Mouse (Mus musculus) fibroblast of lung, adult 2 months (primary cell): Measurements from ENCODE around the gene Nupl2.

Experiments used
- DNase-seq: peaks from one replicate; pipeline ENCODE4 v3.0.0-alpha.2; 2011; ENCODE audit warnings: low read depth

Nupl2 gene

DNA sequence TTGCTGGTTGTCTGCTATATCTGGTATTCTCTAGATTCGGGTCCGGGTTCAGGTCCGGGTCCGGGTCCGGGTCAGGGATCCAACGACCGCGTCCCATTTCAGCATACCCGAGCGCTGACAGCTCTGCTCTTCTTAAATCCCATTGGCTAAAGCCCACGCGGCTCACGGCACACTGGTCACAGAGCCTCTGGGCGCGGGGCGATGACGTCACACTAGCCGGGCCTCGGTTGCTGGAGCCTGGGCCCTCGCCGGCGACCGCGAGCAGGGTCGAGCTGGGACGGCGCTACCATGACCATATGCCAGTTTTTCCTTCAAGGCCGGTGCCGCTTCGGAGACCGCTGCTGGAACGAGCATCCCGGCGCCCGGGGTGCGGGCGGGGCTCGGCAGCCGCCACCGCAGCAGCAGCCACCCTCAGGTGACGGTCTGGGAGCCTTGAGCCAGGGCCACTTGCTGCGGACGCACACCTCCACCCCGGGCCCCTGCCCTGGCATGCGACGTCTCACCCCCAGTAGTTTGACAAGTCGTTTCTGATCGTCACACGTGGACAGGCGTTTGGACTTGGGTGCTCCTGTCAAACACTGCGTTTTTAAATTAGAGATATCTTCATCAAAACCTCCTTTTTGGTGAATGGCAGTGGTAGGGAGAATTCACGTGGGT lies at the start of gene Nupl2:
Gene Nupl2, plus strand, starts transcription at position 175 of the 657 bp plus-strand sequence.
- peak; percentile 64 for DNase-seq

DNA sequence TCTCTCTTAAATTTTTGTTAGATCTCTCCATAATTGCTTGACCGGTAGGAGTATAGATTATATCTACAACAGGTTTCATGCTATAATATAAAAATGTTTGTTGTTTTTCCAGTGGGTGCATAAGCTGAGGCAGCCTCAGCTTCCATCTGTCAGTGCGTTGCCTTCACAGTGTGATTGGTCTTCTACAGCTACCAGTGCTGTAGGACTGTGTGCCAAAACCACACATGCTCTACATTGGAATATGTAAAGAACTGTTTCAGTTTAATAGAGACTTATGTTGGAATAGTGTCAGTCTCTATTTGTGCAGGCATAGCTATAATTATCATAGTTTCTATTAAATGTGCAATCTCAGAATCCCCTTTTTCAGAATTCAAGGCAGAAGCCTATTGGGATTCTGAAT lies 42.5 kb upstream of the Nupl2 start:
- DNase-seq = no peak

DNA sequence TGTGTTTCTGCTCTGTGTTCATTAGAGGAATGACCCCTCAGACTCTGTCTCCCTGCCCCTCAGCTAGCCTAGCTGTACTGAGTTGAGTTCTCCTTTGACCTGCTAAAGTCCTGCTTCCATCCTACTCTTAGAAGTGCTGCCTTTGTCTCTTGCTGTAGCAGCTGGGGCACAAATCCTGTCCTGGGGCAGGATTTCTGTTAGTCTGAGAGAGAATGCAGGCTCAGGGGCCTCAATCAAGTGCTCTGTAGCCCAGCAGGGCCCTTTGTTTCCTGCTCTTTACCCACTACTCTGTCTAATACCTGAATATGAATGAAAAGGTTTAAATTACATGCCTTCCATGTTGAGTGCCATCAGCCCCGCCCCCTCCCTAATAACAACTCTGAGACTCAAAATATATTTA lies 40.6 kb upstream of the Nupl2 start:
- DNase-seq = no peak

DNA sequence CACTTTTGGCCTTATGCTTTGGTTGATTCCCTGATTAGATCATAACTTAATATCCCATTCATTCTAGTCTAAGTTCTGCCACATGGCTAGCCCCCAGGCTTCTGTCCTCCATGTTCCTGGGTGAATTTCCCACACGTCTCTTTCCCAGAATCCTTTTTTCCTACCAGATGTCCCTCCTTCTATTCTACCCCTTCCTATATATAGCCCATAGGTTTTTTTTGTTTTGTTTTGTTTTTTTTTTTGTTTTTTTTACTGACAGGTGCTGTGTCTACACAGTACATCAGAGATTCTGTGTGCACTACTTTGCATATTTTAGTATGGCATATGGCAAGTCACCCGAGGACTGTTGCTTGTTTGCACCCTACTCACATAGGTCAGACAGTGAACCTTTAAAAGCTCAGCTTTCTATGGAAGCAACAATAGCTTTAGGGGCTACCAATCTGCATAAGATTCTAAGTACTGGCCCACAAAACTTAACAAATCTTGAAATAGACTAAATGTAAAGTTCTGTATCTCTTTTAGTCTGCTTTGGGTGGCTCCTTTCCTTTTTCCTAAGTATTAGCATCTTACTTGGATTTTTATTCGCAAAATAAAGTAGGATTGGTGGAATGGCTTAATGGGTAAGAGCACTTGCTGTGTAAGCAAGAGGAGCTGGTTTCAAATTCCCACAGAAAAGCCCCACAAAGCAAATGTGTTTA lies 40.0 kb upstream of the Nupl2 start:
- DNase-seq = no peak

DNA sequence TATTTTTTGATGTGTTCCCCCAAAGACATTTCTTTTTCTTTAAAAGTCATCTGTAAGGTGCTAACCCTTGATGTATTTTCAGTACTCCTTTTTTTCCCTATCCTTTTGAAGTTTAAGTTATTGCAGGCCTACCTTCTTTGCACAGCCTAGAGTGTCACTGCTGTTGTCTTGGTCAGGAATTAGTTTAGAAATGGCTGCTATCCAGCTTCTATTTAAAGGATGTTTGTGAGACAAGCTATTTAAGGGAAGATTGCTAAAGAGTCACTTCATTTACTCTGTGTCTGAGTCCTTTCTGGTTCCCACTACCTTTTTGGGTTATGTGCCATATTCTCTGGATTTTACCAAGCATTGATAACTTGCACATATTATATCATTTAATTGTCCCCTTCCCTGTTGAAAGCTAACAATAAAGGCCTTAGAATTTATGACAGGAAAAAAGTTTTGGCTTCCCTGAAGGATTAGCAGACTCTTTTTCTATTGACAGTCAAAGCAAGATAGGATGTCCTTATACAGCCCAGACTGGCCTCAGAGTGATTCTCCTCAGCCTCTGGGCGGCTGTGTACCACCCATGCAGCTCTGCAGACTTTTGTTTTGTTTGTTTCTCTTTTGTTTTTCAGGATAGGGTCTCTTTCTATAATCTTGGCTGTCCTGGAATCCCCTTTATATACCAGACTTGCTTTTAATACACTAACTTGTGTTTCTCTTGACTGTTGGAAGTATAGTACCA lies 38.7 kb upstream of the Nupl2 start:
- no peak for DNase-seq

DNA sequence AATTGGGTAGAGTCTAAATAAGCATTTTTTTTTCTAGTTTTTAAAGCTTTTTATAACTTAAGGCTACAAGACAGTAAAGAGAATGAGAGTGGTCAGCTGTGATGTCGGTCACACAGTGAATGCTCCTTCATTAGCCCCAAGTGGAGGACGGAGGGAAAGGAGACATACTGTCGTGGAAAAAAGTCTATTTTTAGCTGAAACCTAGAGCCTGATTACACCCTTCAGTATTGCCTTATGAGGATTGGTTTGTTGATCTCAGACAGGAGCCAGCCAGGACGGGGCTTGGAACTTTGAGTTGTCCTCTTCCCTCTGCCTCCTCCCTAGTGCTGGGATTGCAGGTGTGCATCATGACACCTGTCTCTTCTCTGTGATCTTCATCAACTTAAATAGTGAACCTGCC lies 37.8 kb upstream of the Nupl2 start:
- no peak for DNase-seq

DNA sequence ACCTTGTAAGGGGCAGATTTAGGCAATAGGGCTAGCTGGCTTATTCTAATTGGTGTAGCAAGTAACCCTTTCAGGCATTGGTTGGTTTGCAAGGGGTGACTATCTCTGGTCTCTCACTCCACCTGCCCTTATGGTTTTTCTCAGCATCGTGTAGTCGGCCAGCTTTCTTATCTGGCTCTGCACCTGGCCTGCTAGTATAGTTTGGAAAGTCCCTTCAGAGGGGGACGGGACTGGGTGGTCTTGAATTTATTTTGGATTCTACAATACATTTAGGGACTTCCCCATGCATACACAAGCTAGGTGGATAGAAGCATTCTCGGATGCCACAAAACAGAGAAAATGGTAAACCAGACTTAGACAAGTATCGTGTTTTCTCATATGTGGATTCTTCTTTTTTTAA lies 17.8 kb upstream of the Nupl2 start:
- no peak for DNase-seq

DNA sequence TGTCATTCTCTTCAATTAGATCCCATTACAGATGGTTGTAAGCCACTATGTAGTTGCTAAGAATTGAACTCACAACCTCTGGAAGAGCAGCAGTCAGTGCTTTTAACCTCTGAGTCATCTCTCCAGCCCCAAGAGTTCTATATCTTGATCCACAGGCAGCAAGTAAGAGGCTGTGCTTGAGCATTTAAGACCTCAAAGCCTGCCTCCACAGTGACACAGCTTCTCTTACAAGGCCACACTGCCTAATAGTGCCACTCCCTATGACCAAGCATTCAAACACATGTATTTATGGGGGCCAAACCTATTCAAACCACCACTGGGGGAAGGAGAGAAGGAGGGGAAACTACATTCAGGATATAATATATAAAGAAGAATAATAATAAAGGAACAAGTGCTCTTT lies 12.6 kb upstream of the Nupl2 start:
- DNase-seq = no peak

DNA sequence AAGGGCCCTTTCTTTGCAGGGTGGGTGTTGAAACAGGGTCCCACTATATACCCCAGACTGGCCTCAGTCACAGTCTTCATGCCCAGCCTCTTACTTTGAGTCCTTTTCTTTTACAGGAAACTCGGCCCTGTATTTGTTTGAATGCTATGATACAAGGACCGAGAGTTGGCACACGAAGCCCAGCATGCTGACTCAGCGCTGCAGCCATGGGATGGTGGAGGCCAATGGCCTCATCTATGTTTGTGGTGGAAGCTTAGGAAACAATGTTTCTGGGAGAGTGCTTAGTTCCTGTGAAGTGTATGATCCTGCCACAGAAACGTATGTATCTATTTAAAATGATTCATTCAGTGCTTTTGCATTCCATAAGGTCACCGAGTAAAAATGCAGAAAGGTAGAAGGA lies 8.0 kb upstream of the Nupl2 start:
- no peak for DNase-seq

DNA sequence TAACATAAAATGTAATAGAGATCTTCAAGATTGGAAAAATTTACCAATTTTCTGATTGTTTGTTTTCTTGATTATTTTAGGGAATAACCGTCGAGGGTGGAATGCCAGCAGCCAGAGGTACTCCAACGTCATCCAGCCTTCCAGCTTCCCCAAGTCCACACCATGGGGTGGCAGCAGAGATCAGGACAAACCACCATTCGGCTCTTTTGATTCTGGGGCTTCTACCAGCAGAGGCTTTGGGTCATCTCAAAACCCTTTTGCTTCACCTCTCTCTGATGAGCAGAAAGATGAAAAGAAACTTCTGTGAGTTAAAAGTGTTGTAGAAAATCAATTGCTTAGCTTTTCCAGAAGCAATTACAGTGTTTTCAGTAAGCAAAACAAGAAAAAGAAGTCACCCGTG lies 2.5 kb downstream of the Nupl2 start:
- DNase-seq = no peak

DNA sequence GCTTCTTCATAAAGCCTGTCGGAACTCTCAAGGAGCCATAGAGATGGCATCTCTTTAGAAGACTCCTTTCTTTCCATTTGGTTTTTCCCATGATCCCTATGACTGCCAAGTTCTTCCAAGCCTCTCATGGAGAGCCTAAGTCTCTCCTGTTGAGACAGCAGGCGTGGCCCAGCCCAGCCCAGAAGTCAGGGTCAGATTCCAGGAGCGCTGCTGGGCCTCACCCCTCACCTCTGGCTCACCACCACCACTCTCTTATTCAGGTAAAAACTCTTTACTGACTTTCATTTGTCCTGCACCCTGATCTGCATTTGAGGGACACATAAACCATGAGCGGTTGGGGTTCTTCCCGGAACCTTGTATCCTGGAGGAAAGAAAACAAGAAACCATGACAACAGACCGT lies 5.1 kb downstream of the Nupl2 start:
- no peak for DNase-seq

DNA sequence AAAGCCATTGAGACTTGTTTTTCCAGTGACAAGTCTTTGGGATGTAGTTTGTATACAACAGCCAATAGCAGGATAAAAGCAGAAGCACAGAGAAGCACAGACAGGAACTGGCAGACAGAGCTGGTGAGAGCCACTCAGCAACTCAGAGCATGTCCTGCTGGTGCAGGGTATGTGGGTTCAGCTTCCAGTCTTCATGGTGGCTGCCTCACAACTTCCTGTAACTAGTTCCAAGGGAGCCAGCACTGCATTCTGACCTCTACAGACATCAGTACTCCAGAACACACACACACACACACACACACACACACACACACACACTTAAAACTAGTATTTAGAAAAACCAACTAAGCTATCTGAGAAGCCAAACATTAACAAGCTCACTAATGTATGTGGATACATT lies 7.3 kb downstream of the Nupl2 start:
- no peak for DNase-seq

DNA sequence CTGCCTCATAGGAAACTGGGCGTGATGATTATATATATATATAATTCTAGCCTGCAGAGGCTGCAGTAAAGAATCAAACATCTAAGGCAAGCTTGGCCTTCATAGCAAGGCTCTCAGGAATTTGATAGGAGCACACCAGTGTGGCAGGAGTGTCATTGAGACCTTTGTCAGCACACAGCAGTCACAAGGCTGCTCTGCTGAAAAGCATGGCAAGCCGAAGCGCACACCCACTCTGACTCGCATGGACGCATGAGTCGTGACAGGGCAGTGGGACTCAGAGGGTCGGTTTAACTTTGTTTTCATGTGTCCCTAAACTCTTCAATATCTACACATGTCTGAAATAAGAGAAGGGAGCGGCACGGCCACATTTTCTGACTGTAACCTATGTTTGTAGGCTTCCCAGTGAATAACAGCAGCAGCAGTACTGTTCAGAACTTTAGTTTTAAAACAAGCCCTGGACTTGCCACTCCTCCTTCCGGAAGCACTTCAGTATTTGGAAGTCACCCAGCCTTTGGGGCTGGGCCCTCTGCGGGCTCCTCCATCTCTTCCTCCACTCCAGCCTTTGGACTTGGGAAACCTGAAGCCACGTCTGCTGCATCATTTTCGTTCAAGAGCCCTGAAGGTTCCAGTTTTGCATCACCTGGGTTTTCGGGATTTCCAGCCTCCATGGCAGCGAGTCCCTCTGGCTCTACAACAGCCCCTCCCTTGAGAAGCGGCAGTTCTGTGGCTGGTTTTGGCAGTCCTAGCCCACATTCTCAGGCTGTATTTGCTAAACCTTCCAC lies 16.9 kb downstream of the Nupl2 start:
- no peak for DNase-seq

DNA sequence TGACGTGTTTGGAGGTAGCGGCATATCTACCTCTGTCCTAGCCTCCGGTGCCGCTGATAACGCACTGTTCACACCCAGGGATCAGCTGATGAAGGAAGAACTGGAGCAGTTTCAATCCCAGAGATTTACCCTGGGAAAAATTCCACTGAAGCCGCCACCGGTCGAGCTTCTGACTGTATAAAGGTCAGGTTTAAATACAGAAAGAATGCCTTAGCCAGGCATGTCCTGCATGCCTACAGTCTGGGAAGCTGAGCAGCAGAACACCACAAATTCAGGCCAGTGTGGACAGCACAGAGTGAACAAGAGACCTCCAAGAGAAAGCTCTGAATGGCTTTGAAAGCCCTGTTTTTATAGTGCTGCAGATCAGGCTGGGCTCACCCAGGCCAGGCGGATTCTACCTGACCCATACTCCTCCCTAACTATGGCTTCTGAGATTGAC lies 17.6 kb downstream of the Nupl2 start:
- no peak for DNase-seq

DNA sequence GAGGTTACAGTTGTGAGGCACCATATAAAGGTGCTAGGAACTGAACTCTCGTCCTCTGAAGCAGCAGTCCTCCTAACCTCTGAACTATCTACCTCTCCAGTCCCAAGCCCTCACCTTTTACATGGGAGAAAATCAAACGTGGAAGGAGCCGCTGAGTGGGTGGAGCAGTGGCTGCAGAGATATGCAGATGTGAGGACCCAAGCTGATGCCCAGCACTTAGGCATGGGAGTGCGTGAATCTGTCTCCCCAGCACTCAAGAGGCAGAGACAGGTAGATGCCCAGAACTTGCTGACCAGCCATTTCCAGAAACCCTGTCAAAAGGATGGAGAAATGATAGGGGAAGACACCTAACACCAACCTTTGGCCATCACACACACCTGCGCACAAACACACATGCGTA lies 18.3 kb downstream of the Nupl2 start:
- no peak for DNase-seq

DNA sequence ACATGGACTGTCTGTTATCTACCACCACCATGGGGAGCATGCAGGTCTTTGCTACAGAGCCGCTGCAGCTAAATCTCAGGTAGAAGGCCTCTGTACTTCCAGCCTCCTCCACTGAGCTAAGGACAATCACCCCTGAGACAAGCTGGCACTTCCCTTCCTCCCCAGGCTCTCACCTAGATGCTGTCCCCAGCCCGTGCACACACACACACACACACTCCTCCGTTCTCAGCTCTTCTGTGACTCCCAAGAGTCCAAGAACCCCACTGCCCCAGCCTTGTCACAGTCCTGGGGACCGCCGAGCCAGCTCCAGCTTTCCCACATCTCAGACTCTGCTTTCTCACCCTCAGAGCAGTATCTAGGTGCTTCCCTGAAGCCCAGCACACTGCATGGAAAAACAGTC lies 19.2 kb downstream of the Nupl2 start:
- DNase-seq = no peak

DNA sequence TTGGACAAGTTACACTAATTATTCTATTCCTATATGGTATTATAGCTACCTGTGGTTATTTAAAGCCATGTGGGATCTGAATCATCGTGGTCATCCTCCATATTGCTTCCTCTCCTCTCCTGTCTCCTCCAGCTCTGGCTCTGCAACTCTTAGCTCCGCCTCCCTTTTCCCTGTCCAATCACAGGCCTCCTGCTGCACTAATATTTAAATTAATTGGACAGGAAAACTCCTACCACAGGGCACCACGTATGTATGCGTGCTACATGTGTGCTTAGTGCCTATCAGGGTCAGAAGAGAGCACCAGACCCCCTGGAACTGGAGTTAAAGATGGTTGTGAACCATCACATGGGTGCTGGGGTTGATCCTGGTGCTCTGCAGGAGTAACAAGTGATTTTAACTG lies 23.7 kb downstream of the Nupl2 start:
- no peak for DNase-seq

DNA sequence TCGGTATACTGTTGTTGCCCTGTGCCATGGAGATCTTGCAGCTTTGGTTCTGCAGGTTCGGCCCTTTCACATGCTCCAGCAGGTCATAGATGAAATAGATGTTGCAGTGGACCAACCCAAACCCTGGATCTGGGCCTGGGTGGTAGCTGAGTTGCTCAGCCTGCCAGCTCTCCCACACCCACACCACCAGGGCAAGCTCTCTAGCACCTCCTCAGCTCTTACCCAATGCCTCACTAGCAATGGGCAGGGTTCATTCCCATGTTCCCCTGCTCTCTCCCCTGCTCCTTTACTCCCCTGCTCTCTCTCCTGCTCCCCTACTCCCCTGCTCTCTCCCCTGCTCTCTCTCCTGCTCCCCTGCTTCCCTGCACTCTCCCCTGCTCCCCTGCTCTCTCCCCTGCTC lies 27.1 kb downstream of the Nupl2 start:
- no peak for DNase-seq

DNA sequence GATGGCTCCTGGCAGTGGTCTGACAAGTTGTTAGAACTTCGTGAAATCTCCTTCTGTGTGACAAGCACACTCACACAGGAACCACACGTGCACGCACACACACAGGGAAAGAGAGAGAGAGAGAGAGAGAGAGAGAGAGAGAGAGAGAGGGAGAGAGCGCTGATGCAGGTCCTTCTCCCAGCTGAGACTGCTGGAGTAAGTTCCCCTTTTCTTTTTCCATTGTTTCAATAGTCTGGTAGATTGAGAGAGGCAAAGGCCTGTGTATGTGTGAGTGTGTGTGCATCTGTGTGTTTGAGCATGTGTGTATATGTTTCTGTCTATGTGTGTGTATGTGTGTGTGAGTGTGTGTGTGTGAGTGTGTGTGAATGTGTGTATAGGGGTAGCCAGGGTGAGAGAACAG lies 36.2 kb downstream of the Nupl2 start:
- no peak for DNase-seq

DNA sequence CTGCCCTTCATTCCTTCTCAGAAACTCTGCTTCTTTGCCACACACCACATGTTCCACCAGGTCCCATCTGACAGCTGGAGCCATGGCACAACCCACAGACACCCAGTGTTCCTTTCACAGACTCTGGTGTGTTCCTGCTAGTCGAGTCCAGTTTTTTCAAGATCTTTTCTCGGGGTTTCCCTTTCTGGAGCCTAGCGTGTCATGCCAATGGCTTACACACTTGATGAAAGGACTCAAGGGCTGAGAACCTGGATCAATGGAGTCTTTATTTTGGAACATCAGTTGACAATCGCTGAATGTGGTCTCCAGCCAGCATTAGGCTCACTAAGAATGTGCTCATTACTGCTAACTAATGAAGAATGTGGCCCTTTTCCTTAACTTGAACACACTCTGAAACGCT lies 37.7 kb downstream of the Nupl2 start:
- DNase-seq = no peak

DNA sequence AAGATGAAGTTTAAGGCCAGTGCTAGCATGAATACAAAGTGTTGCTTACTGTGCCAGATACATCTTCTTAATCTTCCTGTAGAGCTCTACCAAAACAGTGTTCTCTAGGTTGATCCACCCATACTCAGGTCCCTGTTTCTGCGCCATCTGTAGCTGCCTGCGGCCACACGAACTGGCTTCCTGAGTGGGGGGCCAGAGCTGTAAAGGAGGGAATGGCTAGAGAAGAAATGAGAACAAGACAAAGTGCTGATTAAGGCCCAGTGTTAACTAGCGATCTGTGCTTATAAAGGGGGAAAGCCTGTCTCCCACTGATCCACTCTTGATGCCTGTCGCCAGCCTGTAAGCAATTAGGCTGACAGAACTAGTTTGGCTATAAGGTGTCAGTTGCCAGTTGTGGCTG lies 38.5 kb downstream of the Nupl2 start:
- no peak for DNase-seq

DNA sequence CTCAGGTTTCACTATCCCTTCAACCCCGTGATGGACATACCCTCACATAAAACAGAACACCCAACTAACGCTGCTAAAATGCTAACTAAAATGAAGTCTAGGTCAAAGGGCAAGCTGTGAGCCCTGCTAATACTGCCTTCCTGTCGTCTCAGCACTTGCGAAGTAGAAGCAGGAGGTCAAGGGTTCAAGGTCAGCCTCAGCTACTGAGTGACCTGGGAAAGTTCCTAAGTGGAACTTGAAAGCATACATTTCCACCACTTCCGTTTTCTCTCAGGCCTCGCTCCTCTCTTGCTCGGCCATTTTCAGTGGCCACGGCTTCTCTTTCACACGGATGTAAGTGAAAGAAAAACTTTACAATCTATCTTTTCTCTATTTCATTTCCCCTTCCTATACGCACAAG lies 43.2 kb downstream of the Nupl2 start:
- no peak for DNase-seq

DNA sequence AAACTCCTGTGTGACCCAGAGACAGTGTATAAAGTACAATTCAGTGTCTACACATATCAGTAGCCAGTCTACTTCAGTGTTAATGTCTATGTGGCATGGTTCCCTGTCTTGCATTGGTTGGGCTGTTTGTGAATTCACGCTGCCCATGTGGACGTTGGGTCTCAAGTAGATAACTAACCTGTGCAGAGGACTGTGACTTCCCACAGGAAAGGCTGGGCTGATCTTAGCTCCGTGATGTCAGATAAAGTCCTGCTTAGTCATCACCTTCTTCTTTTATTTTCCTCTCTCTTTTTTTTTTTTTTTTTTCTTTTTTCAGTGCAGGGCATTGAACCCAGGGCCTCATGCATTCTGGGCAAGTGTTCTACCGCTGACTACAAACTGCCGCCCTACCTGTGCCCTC lies 43.7 kb downstream of the Nupl2 start:
- no peak for DNase-seq
